ENCODE assay signal across 8 mouse cellular contexts in genomic region chr7:139683706-139684552, GRCm38 (mm10). TPM values are rescaled to one million over a fixed set of nuclear protein-coding genes. Genes with fewer than 3 reads are reported as not detected.
A peak's percentile ranks its signal among the peaks of the same experiment; 100 is the strongest.
DNase-seq lines count a peak whose midpoint lies in the region; ATAC-seq lines count a peak whose summit lies in the region.

Gene Cfap46 (minus strand): TSS chr7:139683817.

- H3K4me1 ChIP-seq in embryonic facial prominence, embryonic 12.5 days: no peaks in the 10 kb centered on the region
- peaks cover 5% of the 10 kb centered on the region; the same call in 1 of the 2 replicates for H3K4me1 ChIP-seq in limb, embryonic 13.5 days
- H3K4me1 ChIP-seq in midbrain, embryonic 15.5 days: peaks cover 10% of the 10 kb centered on the region

- 1% methylated on average over 29 of the region's 31 CpGs for WGBS in embryonic facial prominence, embryonic 12.5 days
- WGBS in limb, embryonic 13.5 days: 2% methylated on average over 31 of the region's 31 CpGs
- under 1% methylated on average over 31 of the region's 31 CpGs for WGBS in midbrain, embryonic 15.5 days

- H3K36me3 ChIP-seq in embryonic facial prominence, embryonic 12.5 days: no peaks in the 10 kb centered on the region
- no peaks in the 10 kb centered on the region for H3K36me3 ChIP-seq in limb, embryonic 13.5 days
- no peaks in the 10 kb centered on the region for H3K36me3 ChIP-seq in midbrain, embryonic 15.5 days (replicated peaks)

- ATAC-seq in embryonic facial prominence, embryonic 12.5 days (ENCODE audit: insufficient number of reproducible peaks, insufficient read depth, low FRiP score, low TSS enrichment): peak; percentile 89
- ATAC-seq in limb, embryonic 13.5 days (ENCODE audit: low FRiP score, low read depth): peak; percentile 90
- peak; percentile 94 for ATAC-seq in midbrain, embryonic 15.5 days (replicated peaks)

- peak within 1 kb of the TSS; percentile 50 for H3K9ac ChIP-seq in embryonic facial prominence, embryonic 12.5 days
- H3K9ac ChIP-seq in limb, embryonic 13.5 days: peak within 1 kb of the TSS; percentile 66
- H3K9ac ChIP-seq in midbrain, embryonic 15.5 days: peak within 1 kb of the TSS; percentile 51

- H3K27me3 ChIP-seq in embryonic facial prominence, embryonic 12.5 days: peaks cover 2% of the 10 kb centered on the region; the same call in 1 of the 2 replicates
- H3K27me3 ChIP-seq in limb, embryonic 13.5 days: peaks cover 2% of the 10 kb centered on the region; the same call in 1 of the 2 replicates
- H3K27me3 ChIP-seq in midbrain, embryonic 15.5 days (replicated peaks): peaks cover 4% of the 10 kb centered on the region; the same call in 1 of the 2 replicates

- peak within 1 kb of the TSS; percentile 91 for H3K4me2 ChIP-seq in embryonic facial prominence, embryonic 12.5 days (replicated peaks)
- H3K4me2 ChIP-seq in limb, embryonic 13.5 days (replicated peaks): peak within 1 kb of the TSS; percentile 97
- peak within 1 kb of the TSS; percentile 89 for H3K4me2 ChIP-seq in midbrain, embryonic 15.5 days

- H3K9me3 ChIP-seq in embryonic facial prominence, embryonic 12.5 days: no peaks in the 10 kb centered on the region
- H3K9me3 ChIP-seq in limb, embryonic 13.5 days: no peaks in the 10 kb centered on the region
- H3K9me3 ChIP-seq in midbrain, embryonic 15.5 days: no peaks in the 10 kb centered on the region

- peak within 1 kb of the TSS; percentile 62 for H3K4me3 ChIP-seq in embryonic facial prominence, embryonic 12.5 days
- peak within 1 kb of the TSS; percentile 59 for H3K4me3 ChIP-seq in limb, embryonic 13.5 days
- H3K4me3 ChIP-seq in midbrain, embryonic 15.5 days: peak within 1 kb of the TSS; percentile 54

- H3K27ac ChIP-seq in embryonic facial prominence, embryonic 12.5 days: peak within 1 kb of the TSS; percentile 46; the same call in 1 of the 2 replicates
- H3K27ac ChIP-seq in limb, embryonic 13.5 days: peak within 1 kb of the TSS; percentile 48; the same call in 1 of the 2 replicates
- peak within 1 kb of the TSS; percentile 72 for H3K27ac ChIP-seq in midbrain, embryonic 15.5 days

- DNase-seq in 3T3-L1 (ENCODE audit: low read depth, low spot score): peak; percentile 85
- peak; percentile 93 to 96 for DNase-seq in adrenal gland, postnatal 36 days
- peak; percentile 86 to 87 for DNase-seq in heart, adult 9 months (ENCODE audit: low spot score in 2 of 2)
- DNase-seq in kidney, adult 9 months: peak; percentile 87
- peak; percentile 39 to 46 for DNase-seq in spleen, postnatal 36 days (ENCODE audit: low spot score in 2 of 2)

RNA-seq across cellular contexts. Expression of gene Cfap46, which starts in this region (rescaled TPM):
- under 1 TPM; 0.33 to 0.79 TPM for total RNA-seq in adrenal gland, postnatal 36 days (2021)
- 0.26 and 0.57 TPM in 2 replicates for polyA plus RNA-seq in embryonic facial prominence, embryonic 12.5 days (2016; fragmentation: Nextera tagmentation; extraction: Ambion mirVana)
- 0.26 and 0.29 TPM in 2 replicates for polyA plus RNA-seq in limb, embryonic 13.5 days (2015; fragmentation: Nextera tagmentation; extraction: Ambion mirVana)
- polyA plus RNA-seq in midbrain, embryonic 15.5 days (2015; fragmentation: Nextera tagmentation; extraction: Ambion mirVana): 3.0 and 4.1 TPM in 2 replicates

Comparison
In these comparisons a context has a peak if more than half of its experiments do, and no peak if none do; other contexts are left out.
1. Peak in every context shown above with its lines: DNase-seq, ATAC-seq, H3K4me3 ChIP-seq and H3K27ac ChIP-seq.
2. Peak in DNase-seq in adrenal gland, postnatal 36 days; RNA of the gene not detected or under 1 TPM.
3. Peak in ATAC-seq, H3K4me3 ChIP-seq, H3K27ac ChIP-seq, H3K9ac ChIP-seq and H3K4me2 ChIP-seq in embryonic facial prominence, embryonic 12.5 days; RNA of the gene not detected or under 1 TPM.
4. Peak in ATAC-seq, H3K4me3 ChIP-seq, H3K27ac ChIP-seq, H3K9ac ChIP-seq and H3K4me2 ChIP-seq in limb, embryonic 13.5 days; RNA of the gene not detected or under 1 TPM.
5. DNase-seq: peak in every context shown above with its lines; median percentile 94 in adrenal gland, postnatal 36 days; 87 in kidney, adult 9 months; 86 in heart, adult 9 months; 85 in 3T3-L1; 42 in spleen, postnatal 36 days.